Mouse (Mus musculus) cerebellum, adult 2 months (tissue): ENCODE measurements around the gene Bbs9.

ENCODE experiments used
- CTCF ChIP-seq: fragments of 200-500 bp; IDR thresholded peaks from 2 replicates; pipeline ENCODE4 v1.5.1; 2011; ENCODE audit warnings: low read depth, mild to moderate bottlenecking, control low read depth, low read length, moderate library complexity, borderline replicate concordance; ENCODE audit not compliant: insufficient read depth
- POLR2A ChIP-seq: fragments of 200-500 bp; IDR thresholded peaks from 2 replicates; pipeline ENCODE4 v1.6.1; 2011; ENCODE audit warnings: low read length, control low read depth, borderline replicate concordance; ENCODE audit not compliant: insufficient read depth

DNA sequence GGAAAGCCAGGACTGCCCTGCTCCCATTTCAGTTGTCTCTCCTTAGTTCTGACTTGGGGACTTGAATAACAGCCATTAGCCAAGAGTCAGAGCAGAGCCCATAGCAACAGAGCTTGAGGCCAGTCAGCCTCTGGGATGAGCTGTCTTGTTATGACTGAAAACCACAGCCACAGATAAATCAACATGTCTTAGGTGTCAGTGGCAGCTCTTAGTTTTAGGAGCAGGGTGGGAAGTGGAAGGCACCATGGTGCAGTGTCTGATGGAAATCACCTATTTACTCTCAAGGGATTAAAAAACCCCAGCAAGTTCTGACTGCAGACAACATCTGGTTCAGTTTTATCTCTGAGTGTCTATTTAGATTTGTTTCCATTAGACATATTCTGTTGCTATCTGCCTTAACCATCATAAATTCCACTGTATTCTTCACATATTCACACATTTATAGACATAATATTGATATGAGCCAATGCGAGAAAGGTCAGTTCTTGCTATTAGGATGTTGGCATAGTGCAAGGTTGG, 359.5 kb downstream of the Bbs9 start:
- no peak for TF ChIP-seq CTCF
- no peak for TF ChIP-seq POLR2A
